Mouse (Mus musculus) liver, postnatal 0 days (tissue): ENCODE measurements at regions not wholly inside any gene's neighbourhood (a gene's known extent, or its start where the extent isn't known, plus 50 kb on each side); places are given as distances from the start of the nearest gene placed in this dataset.

Source experiments
- ATAC-seq: fragments of 200-750 bp; cut with Nextera tagmentation; 2 replicates; pipeline ENCODE4 v1.8.0; 2017; ENCODE audit warnings: mild to moderate bottlenecking, moderate library complexity
- DNase-seq: peaks from one replicate; pipeline ENCODE4 v3.0.0-alpha.2; 2016
- H3K27ac ChIP-seq: fragments of 300-500 bp; sonication (generic); 2 replicates; pipeline ENCODE4 v1.5.1; 2014; ENCODE audit warnings: antibody characterized with exemption, moderate library complexity, mild to moderate bottlenecking, low read depth
- H3K27me3 ChIP-seq: fragments of 300-500 bp; sonication (generic); 2 replicates; pipeline ENCODE4 v1.6.1; 2014; ENCODE audit warnings: low read length, control low read depth, mixed read lengths; ENCODE audit not compliant: insufficient read depth
- H3K36me3 ChIP-seq: fragments of 300-500 bp; sonication (generic); replicated peaks from 2 replicates; pipeline ENCODE4 v1.6.1; 2014; ENCODE audit warnings: mild to moderate bottlenecking, control low read depth, low read length, moderate library complexity, mixed read lengths; ENCODE audit not compliant: insufficient read depth
- H3K4me1 ChIP-seq: fragments of 300-500 bp; sonication (generic); 2 replicates; pipeline ENCODE4 v1.6.1; 2014; ENCODE audit warnings: antibody characterized with exemption, mild to moderate bottlenecking, control low read depth; ENCODE audit not compliant: insufficient read depth
- H3K4me2 ChIP-seq: fragments of 300-500 bp; sonication (generic); 2 replicates; pipeline ENCODE4 v1.6.1; 2014; ENCODE audit warnings: low read depth, mild to moderate bottlenecking, low read length, moderate library complexity, mixed read lengths
- H3K4me3 ChIP-seq: fragments of 300-500 bp; sonication (generic); 2 replicates; pipeline ENCODE4 v1.5.1; 2014; ENCODE audit warnings: low read depth, low read length
- H3K9ac ChIP-seq: fragments of 300-500 bp; sonication (generic); replicated peaks from 2 replicates; pipeline ENCODE4 v1.6.1; 2014; ENCODE audit warnings: mild to moderate bottlenecking, moderate library complexity
- H3K9me3 ChIP-seq: fragments of 300-500 bp; sonication (generic); 2 replicates; pipeline ENCODE4 v1.6.1; 2016; ENCODE audit warnings: mild to moderate bottlenecking, control low read depth, low read length, mixed read lengths
- CTCF ChIP-seq: sonication (generic); IDR thresholded peaks from 2 replicates; pipeline ENCODE4 v1.5.1; 2016; ENCODE audit warnings: antibody characterized with exemption, low read depth
- EP300 ChIP-seq: IDR thresholded peaks from 2 replicates; pipeline ENCODE4 v1.6.1; 2016; ENCODE audit warnings: antibody characterized with exemption, low read depth, mild to moderate bottlenecking
- WGBS: fragments of 180-500 bp; shearing (Covaris S2); extraction: QIAGEN DNeasy Blood & Tissue Kit; methylation state at CpG from one replicate; pipeline ENCODE4 v1.1.7; 2014; ENCODE audit not compliant: insufficient replicate concordance; 5-methylcytosine and 5-hydroxymethylcytosine counted together

DNA sequence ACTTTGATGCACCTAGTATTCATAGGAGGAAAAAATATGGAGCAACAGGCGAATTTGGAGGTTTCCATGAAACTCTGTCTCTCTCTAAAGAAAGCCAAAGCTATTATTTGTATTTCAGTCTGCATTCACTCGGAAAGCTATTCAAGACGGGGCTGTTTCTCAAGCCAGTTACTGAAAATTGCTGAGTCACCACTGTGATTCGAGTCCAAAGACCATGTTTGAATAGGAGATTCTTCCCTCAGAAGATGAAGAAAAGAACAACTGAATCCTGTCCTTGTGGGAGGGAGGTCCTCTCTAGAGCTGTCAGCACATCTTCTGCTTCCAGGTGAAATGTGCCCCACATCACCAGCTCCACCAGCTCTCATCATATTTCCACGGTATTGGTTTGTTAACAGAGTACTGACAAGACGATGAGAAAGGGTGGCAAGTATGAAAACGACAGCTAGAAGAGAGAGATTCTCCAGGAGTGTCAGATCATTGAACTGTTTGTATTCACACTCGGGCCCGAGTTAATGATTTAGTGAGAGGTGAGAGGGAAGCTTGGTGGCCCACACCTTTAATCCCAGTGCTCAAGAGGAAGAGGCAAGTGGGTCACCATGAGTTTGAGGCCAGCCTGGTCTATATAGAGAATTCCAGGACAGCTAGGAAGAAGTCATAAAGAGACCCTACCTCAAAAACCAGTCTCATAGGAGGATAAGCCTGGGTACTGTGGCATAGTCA lies 335.3 kb downstream of the Sox9 start:
- H3K4me1 ChIP-seq = no peaks in the 10 kb centered on the region
- H3K9me3 ChIP-seq = no peaks in the 10 kb centered on the region
- no peak overlapping the region for H3K27ac ChIP-seq
- no peaks in the 10 kb centered on the region for H3K36me3 ChIP-seq
- no peaks in the 10 kb centered on the region for H3K27me3 ChIP-seq
- no peak for DNase-seq
- no peak for TF ChIP-seq EP300
- TF ChIP-seq CTCF = no peak
- 69% methylated on average over 9 of the region's 9 CpGs for WGBS
- H3K4me2 ChIP-seq = no peak overlapping the region
- ATAC-seq = no peak
- H3K4me3 ChIP-seq = no peak overlapping the region
- no peak overlapping the region for H3K9ac ChIP-seq

- ATAC-seq = no peak
- H3K4me3 ChIP-seq = no peak overlapping the region
- no peak overlapping the region for H3K4me2 ChIP-seq
- 70% methylated on average over 6 of the region's 6 CpGs for WGBS
- DNase-seq = no peak
- H3K36me3 ChIP-seq = no peaks in the 10 kb centered on the region
- H3K27ac ChIP-seq = no peak overlapping the region
- TF ChIP-seq CTCF (no peak), EP300 (no peak)
- H3K27me3 ChIP-seq = no peaks in the 10 kb centered on the region
- H3K9ac ChIP-seq = no peak overlapping the region
- no peaks in the 10 kb centered on the region for H3K9me3 ChIP-seq
- H3K4me1 ChIP-seq = no peaks in the 10 kb centered on the region
These were observed 338.5 kb downstream of the Sox9 start for GRCm38 (mm10) chr11:113120570-113120969.

DNA sequence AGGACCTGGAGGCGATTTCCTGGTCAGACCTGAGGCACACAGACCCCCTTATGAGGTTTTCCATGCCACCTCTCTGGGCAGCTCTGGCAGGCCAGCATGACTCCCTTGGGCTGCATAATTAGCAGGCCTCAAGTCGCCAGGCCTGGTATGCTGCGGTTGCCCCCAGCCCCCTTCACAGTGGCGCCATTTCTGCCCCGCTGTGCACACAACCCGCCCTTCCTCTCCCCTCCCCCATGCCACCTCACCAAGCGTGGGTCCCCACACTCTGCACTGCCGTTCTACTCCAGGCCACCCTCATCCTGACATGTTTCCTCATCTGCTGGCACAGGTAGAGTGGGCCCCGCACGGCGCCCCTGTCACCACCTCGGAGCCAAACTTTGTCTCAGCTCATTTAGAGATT lies 339.3 kb downstream of the Sox9 start:
- Histone ChIP-seq H3K36me3 (no peaks in the 10 kb centered on the region), H3K27me3 (no peaks in the 10 kb centered on the region), H3K9ac (no peak overlapping the region), H3K4me3 (no peak overlapping the region), H3K4me1 (0 out of 2 replicates have a peak, but pooled peaks cover 4% of the 10 kb centered on the region), H3K27ac (no peak overlapping the region), H3K9me3 (no peaks in the 10 kb centered on the region), H3K4me2 (no peak overlapping the region)
- DNase-seq (no peak), ATAC-seq (no peak)
- TF ChIP-seq EP300 (no peak), CTCF (no peak)
- 58% methylated on average over 12 of the region's 12 CpGs for WGBS

- no peak for DNase-seq
- no peaks in the 10 kb centered on the region for H3K27me3 ChIP-seq
- TF ChIP-seq CTCF = no peak
- TF ChIP-seq EP300 = no peak
- H3K4me2 ChIP-seq = no peak overlapping the region
- no peaks in the 10 kb centered on the region for H3K9me3 ChIP-seq
- no peak overlapping the region for H3K9ac ChIP-seq
- no peak overlapping the region for H3K4me3 ChIP-seq
- H3K27ac ChIP-seq = no peak overlapping the region
- no peaks in the 10 kb centered on the region for H3K36me3 ChIP-seq
- whole genome bisulfite sequencing = 71% methylated on average over 9 of the region's 9 CpGs
- ATAC-seq = no peak
- H3K4me1 ChIP-seq = 0 out of 2 replicates have a peak, but pooled peaks cover 4% of the 10 kb centered on the region
These were observed 340.1 kb downstream of the Sox9 start for GRCm38 (mm10) chr11:113122137-113122536.

DNA sequence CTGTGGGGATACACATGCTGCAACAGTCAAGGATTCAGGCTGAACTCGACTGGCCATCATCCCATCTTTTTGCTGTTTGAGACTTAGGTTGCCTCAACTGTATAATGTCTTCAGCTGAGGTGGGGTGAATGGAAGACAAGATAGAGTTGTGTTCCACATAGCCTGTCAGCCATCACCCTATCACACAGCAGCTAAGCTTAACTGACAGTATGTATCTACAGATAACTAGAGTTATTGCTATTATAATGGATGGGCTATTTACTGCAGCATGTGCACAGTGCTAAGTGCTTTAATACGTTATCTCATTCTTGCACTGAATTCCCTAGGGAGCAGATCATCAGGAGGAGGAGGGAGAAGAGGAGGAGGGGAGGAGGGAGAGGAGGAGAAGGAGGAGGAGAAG lies 340.9 kb downstream of the Sox9 start:
- H3K9ac ChIP-seq = no peak overlapping the region
- H3K36me3 ChIP-seq = no peaks in the 10 kb centered on the region
- ATAC-seq (no peak), DNase-seq (no peak)
- no peak for TF ChIP-seq EP300
- TF ChIP-seq CTCF = no peak
- H3K27ac ChIP-seq = no peak overlapping the region
- no peaks in the 10 kb centered on the region for H3K27me3 ChIP-seq
- 0 out of 2 replicates have a peak, but pooled peaks cover 4% of the 10 kb centered on the region for H3K4me1 ChIP-seq
- H3K4me3 ChIP-seq = no peak overlapping the region
- H3K4me2 ChIP-seq = no peak overlapping the region
- WGBS = 53% methylated on average over 2 of the region's 2 CpGs
- no peaks in the 10 kb centered on the region for H3K9me3 ChIP-seq

- Histone ChIP-seq H3K9ac (no peak overlapping the region), H3K27ac (no peak overlapping the region), H3K4me1 (0 out of 2 replicates have a peak, but pooled peaks cover 4% of the 10 kb centered on the region), H3K4me3 (no peak overlapping the region), H3K9me3 (no peaks in the 10 kb centered on the region), H3K27me3 (no peaks in the 10 kb centered on the region), H3K36me3 (no peaks in the 10 kb centered on the region), H3K4me2 (no peak overlapping the region)
- WGBS = 71% methylated on average over 7 of the region's 7 CpGs
- TF ChIP-seq CTCF = no peak
- TF ChIP-seq EP300 = no peak
- 0 out of 2 replicates have a peak, but pooled peaks have one; percentile 27 for ATAC-seq
- no peak for DNase-seq
These were observed 343.8 kb downstream of the Sox9 start for GRCm38 (mm10) chr11:113125832-113126231.
